Mouse (Mus musculus) ovary, postnatal 36 days (tissue): ENCODE data around the gene Cfap43.

Experiments
- DNase-seq: peaks from one replicate; pipeline ENCODE4 v3.0.0; 2022; ENCODE audit warnings: low spot score, mixed read lengths

Cfap43 gene

DNA sequence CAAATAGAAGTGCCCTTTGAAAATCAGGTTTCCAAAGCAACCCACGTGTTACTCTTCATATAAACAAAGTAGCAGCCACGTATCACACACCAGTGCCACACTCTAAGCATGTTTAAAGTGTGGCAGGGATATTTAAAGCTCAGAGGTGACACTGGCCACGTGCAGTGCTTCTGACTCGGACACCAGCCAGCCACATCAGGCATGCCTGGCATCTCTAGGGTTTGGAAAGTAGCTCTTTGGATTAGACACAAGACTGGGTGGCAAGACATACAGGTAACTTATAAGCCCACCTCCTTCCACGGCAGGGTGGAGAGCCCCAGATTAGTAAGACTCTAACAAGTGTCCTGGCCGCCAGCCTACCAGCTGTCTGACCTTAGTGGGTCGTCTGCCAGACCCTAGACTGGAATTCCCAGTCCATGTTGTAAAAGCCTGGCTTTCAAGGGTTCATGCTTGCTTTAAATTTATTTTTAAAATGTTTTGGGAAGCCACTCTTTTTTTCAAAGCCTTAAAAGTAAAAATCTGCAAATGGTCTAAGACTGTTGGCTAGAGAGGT, 33.8 kb downstream of the Cfap43 start:
- no peak for DNase-seq

DNA sequence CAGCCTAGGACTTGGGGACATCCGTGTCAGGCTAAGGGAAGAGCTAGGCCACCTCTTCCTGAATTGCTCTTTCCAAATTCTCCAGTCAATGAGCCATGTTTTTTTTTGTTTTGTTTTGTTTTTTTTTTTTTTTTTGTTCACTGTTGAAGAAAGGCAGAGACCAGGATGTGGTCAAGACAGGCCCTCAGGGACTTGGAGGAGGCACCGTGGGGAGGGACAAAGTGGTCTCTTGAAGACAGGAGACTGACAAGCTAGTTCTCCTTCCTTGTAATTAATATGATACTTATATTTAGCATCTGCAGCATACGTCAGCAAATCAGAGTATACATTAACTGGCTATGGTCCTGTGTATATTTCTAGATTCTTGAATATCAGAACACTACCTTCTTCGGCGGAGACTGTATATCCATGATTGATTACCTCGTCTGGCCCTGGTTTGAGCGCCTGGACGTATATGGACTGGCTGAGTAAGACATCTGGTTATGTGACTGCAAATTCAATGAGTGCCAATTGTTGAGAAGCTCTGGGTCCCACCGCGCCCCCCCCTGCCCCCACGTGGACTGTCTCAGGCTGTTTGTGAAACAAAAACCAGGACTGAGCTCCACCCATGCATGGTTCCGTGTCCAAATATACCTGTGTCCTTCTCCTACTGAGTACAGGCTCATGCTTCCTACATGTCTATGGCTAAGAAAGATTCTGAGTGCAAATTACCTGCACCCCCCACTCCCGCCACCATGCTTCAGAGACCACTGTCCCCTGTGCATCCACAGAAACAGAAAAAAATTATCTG, 34.6 kb downstream of the Cfap43 start:
- DNase-seq: no peak

DNA sequence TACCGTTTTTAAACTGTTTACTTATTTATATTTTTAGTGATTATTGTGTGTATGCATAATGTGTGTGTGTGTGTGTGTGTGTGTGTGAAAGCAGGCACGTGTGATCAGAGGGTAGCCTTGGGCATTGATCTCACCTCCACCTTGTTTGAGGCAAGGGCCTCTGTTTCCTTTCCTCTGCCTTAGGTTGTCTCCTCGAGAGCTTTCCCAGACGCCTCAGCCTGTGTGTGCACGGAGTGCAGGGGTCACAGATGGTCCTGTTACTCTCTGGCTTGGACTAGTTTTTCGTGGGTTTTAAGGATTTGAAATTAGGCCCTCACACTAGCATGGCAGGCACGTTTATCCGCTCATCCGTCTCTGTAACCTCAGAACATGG, 36.2 kb downstream of the Cfap43 start:
- no peak for DNase-seq

DNA sequence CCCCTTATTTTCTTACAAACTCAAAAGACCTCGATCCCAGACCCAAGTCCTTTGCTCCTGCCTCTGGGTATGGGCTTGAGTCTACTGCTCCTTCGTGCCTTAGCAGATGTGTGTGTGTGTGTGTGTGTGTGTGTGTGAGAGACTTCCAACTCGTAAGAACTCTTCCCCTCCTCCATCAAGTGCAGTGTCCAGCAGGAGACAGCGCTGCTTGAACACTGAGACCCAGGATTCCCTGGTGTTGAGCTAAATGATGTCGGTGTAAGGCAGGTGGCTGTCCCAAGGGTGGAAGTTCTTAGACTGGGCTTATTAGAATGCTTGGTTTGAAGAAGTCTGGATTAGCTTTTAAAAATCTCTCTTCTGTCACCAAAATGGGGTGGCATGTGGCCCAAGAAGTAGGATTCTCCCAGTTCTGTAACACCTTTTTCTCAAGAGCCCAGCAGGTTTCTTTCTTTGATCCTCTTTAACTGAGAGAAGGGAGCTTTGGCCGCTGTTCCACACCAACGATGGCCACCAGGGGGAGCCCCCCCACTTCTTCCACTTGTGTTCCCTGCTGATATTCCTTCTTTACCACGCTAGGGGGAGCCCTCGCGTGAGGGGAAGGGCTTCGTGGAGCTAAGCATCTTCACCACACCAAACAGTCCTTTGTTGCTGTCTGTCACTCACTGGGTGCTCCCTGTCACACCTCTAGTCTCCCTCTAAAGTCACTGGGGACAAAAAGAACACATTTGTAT, 36.8 kb downstream of the Cfap43 start:
- peak; percentile 76 for DNase-seq

DNA sequence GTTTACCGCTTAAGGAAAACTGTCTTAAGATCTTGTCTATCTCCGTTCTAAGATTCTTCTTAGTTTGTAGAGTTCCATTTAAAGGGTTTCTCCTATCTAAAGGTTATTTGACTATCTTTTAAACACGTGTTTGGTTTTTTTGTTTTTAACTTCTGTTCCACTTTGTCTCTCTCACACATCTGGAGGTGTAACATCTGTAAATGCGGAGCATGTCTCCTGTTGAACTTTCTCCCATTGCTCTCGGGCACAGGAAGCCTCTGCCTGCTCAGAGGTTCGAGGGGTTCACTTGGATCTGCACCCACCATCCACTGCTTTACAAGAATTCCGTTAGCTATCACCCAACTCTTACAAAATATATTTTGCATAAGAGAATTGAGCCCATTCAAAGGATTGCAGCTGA, 37.5 kb downstream of the Cfap43 start:
- DNase-seq: no peak

DNA sequence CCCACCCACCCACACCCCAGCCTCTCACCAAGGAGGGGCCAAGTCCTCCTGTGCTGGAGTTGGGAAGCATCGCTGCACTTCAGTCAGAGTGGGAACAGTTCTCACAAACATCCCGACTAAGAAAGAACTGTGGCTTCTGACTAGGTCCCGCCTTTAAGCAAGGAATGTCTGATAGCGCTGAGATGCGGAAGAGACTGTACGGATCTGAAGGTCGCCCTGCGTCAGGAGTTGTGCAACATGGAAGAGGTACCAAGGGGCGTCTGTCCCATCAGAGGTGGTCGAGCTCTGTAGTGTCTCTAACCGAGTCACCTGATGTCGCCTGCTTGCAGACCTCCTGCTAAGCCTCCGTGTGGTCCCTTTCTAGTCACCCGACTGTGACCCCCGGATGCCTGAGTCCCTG, 42.8 kb downstream of the Cfap43 start:
- no peak for DNase-seq

DNA sequence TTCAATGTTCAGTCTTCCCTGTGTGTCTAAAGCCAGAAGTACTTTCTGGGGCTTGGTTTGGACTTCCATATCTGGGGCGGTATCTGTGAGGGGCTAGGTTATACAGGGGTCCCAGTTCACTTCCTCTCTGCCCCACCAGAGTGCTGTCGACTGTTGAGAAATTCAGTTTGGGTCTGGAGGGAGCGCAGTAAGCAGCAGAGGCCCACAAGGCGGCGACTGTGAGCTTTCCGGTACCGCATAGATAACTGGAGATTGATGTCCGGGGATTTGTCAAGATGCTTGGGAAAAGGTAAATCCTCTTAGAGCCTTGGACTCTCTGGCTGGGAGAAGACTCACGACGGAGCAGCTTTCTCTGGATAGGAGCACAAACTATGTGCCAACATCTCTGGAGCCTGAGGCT, 47.6 kb downstream of the Cfap43 start:
- no peak for DNase-seq

DNA sequence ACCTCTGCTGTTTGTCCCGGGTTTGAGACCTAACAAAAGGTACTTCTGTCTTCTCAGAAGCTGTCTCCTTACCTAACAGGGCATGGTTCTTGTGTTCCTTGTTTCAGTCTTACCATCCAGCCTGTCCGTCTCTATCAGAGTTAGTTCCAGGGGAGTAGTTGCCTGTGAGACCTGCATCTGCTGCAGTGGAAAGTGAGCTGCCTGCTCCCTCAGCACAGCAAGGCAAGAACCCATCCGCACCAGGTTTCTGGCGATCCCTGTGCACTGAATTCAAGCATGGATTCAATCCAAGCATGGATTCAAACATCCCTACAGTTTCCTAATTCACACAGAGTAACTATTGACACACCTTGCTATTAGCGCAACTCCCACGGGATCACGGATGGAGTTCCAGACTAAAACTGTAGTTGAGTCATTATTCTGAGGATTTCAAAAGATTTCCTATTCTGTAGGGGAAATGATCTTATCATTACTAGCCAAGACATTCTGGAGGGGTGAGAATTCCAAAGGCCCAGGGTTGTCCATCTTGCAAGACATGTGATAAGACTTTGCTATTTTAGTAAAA, 48.9 kb downstream of the Cfap43 start:
- DNase-seq: no peak

DNA sequence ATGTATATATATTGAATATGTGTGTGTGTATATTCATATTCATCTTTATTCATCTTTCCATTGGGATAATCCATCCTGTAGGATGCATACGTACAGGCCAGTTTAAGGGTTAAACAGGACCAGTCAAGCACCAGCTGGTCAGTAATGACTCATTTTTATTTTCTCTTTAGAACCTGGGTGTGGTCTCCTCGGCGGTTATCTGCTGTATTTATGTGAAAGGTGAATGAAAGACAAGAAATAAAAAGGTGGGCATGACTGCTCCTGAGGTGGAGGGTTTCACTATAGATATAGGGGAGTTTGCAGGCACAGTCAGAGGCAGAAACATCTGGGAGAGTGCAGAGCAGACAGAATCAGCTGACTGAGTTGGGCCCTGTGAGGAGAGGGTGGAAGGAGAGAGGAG, 49.6 kb downstream of the Cfap43 start:
- no peak for DNase-seq

DNA sequence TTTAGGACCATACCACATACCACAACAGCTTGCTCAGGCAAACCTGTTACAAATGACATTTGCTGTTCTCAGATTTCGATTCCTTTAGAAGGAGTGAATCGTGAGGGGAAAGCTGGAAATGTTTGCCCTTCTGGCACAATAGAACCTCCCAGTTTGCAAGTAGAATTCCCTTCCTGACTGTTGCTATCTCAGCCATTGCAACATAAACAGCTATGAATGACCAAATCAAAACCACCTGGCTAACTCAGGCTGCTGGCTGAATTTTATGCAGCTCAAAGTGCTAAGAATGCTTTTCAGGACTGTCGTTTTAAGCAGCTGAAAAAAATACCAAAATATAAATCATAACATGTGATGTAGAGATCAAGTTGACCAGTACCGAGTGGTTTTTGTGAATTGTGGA, 50.1 kb downstream of the Cfap43 start:
- no peak for DNase-seq

DNA sequence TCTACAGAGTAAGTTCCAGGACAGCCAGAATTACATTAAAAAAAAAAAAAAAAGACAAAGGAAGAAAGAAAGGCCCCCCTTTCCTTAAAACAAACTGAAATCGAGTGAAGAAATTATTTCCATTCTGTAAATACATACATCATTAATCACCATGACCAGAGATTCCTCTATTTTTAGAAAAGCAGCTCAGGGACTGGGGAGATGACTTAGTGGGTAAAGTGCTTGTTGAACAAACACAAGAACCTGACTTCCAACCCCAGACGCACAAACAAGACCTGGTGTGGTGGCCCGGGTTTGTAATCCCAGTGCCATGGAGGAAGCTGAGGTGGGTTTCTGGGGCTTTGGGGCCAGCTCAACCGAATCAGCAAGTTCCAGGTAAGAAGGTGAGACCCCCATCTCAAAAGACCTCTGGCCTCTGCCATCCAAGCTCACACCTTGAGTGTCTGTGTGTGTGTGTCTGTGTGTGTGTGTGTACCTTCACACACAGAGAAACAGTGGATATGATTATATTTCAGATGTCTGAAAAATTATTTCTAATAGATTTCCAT, 51.4 kb downstream of the Cfap43 start:
- no peak for DNase-seq

DNA sequence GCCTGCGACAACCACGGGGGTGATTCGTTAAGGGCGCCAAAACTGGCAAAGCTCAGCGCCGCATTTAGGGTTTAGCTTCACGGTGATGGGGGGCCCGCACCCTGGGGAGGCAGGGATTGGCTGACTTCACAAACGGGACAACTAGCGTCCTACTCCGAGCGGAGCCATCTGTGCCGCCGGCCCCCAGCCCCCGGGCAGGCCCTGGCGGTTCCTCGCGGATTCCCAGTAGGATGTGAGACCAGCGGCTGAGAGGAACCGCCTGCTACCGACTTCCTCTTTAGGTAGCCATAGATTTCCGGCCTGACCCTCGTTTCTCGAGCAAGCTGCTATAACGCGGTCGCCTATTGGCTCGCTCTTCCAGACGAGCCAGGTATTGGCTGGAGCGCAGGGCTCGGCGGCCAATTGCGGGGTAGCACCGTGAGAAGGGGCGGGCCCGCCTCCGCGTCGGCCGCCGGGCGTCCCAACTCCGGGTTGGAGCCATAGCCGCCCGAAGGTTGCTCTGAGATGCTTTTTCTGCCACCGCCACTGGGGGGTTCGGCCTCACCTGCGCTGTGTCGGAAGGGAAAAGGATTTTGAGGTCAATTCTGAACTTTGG, 53.6 kb downstream of the Cfap43 start, which contains the start of gene Gsto2:
Gene Gsto2, plus strand, starts transcription at position 182 of the 595 bp plus-strand sequence.
- DNase-seq: peak; percentile 94

DNA sequence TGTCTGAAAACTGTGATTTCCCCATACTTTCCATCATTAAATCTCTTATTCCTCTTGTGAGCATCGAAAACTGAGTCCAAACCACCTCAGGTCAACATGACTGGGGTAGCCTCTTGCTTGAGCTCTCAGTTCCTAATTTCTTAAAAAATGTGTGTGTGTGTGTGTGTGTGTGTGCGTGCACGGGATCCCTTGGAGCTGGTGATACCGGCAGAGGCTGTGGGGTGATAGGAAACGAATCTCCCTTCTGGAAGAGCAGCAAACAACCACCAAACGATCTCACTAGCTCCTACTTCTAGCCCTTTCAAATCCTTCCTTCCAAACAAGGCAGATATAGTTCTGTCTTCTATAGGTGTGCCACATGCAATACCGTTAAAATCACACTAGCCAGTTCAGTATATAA, 54.4 kb downstream of the Cfap43 start:
- DNase-seq: no peak

DNA sequence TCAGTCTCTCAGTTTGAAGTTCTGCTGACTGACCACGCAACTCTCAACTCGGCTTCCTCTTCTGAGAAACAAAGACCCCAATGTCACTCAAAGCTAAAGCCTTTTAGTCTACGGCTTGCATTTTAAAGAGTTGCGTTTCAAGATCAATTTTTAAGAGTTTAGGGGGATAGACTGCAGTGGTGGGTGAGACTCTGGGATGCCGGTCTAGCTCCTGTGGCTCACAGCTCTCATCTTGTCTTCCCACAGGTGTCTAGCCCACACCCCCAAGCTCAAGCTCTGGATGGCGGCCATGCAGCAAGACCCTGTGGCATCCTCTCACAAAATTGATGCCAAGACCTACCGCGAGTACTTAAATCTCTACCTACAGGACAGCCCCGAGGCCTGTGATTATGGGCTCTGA, 55.0 kb downstream of the Cfap43 start:
- no peak for DNase-seq

DNA sequence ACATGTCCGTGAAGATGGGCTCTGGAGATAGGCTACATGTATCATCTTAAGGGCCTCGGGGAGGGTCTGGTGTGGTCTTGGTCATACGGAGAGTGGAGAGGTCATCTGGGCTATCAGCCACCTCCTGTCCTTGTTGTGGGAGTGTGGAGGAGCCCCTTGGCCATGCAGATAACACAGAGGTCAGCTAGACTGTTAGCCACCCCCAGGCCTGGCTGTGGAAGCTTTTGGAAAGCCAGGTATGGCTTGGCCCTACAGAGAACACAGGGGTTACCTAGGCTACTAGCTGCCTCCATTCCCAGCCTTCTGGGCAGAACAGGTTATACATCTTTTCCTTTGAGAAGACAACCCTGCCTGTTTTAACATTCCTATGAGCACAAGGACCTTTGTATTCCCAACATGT, 56.5 kb downstream of the Cfap43 start:
- DNase-seq: no peak

DNA sequence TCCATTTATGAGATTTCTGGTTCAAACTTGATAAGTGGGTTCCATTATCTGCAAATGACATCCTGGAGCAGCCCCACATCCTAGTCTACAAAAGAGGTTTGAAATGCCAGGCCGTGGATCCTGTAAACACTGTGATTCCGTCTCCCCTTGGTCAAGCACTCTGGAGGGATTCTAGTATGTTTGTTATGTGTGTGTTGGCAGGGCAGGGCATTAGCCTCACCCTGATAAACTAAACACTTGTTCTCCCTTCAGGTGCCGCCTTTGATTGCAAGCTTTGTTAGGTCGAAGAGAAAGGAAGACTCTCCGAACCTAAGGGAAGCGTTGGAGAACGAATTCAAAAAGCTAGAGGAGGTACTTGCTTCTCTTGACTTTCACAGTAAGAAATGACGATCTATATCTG, 59.9 kb downstream of the Cfap43 start:
- no peak for DNase-seq

DNA sequence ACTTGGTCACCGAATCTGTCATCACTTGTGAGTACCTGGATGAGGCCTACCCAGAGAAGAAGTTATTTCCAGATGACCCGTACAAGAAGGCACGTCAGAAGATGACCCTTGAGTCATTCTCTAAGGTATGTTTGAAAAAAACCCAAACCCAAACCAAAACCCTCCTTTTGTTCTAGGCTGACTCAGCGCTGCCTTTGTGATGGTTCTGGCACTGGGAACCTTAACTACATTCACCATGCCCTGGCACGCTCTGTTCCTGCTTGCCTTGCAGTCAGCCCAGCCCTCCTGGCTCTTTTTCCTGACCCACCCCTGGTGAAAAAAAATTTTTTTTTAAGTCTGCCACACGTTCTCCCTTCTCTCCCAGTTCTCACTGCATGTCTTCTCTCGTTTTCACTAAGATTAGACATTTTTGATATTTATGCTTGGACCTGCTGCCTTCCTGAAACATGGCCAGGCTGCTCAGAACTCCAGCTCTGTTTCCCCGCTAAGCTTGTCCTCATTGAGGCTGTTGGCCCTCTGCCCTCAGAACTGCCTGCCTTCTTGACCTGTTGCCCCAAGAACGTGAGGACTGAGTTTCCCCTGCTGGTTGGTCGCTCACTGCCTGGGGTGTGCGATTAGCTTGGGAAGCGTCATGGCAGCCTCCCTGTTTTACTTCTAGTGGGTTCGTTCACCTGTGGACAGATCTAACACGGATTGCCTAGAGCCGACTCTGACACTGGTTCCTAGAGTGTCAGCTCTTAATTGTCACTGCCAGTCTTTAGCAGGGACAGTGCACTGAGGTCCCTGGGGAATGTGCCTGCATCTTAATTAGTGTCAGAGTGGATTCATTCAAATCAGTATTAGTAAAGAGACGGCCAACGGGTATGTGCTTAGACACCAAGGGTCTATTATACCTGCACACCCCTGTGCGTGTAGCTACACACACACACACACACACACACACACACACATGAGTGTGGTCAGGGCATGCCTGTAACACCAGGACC, 60.8 kb downstream of the Cfap43 start:
- DNase-seq: no peak

DNA sequence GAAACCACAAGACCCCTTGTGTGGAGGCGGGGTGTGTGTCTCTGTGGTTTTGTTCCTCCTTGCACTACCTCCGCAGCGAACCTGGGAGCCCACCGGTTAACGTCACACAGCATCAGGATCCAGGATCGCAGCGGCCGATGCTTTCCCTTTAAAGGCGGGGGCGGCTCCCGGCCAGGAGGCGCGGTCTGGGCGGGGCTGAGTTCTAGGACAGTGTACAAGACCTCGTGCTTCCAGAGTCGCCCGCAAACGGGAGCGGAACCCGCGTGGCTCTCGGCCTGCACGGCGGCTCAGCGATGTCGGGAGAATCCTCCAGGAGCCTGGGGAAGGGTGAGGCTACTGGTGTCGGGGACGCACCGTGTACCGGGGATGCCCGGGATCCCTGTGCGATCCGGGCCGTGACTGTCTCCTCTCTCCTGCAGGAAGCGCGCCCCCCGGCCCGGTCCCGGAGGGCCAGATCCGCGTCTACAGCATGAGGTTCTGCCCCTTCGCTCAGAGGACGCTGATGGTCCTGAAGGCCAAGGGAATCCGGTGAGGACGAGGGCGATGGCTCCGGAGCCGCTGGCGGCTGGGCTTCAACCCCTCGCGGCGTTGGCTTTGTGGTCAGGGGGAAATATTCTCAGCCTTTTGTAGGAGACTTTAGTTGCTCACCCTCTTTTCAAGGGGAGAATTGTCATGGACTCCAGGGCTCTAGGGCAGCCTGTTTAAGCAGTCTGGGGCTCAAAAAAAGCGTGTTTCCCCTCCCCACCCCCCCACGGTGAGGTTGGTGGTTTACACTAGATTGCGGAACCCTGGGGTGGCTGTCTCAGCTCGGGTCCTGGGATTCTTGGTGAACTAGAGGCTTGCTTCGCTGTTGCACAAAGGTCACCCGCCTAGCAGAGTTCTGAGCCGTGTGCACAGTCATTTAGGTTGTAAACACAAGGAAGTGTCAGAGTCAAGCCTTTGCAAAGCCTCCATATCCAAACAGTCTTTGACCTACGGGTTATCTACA, 64.0 kb downstream of the Cfap43 start, which contains the start of gene Gsto1:
Gene Gsto1, plus strand, starts transcription at position 175 of the 988 bp plus-strand sequence.
- DNase-seq: peak; percentile 88

DNA sequence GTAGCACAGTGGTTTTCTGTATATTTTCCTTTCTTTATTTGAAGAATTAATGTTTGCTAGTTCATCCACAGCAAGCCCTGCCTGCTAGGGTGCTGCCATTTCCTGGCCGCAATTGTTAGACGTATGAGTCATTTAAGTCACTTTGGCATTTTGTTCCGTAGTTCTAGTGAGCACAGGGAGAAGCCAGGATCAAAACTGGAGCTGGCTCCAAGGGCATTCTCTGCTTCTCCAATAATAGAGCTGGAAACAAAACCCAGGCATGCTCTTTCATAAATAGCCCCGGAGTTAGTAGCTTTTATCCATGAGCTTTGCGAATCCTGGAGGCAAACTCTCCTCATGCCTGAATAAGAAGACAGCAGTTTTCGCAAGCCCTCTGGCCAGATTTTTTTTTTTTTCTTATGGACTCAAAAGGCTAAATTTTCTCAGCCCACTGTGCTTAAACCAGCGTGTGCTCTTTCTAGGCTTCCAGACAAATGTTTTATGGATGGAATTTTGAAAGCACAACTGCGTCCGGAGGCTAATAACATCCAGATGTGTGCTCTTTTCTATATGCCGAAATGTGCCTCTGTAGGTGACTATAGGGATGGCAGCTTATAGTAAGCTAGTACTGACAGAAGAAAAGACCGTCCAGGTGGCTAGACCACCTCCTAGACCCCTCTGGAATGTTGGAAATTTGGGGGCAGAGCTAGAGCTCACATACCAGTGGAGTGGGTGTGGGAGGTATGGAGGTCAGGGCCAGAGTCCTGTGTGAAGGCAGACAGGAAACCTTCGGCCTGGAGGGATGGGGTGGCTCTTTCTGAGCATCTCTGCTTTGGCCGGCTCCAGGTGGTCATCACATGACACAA, 64.9 kb downstream of the Cfap43 start:
- DNase-seq: no peak
